Mouse (Mus musculus): Measurements from ENCODE around the gene Heatr5b. TPM values are rescaled to one million over a fixed set of nuclear protein-coding genes. Genes with fewer than 3 reads are reported as not detected.
A peak's percentile ranks its signal among the peaks of the same experiment; 100 is the strongest.

The Heatr5b gene
- total and polyA plus RNA-seq, 3 experiments, result 9.8 to 19.9 TPM; not detected in 1

DNA sequence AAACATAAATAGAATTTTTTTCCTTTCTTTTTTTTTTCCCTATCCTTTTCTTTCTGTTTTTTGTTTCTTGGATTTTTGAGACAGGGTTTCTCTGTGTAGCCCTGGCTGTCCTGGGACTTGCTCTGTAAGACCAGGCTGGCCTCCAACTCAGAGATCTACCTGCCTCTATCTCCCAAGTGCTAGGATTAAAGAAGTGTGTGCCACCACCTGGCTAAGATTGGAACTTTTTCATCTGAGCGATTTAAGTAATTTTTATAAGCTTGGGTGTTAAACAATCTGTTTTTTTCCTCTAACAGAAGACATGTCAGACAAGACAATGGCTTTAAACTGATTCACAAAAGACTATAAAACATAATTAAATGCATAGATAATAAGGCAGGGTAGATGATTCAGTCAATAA is 96.7 kb downstream of the Heatr5b start:
- Histone ChIP-seq H3K27ac (ENCODE audit: control insufficient read depth, low read depth, low read length) (no peak overlapping the region), H3K9me3 (replicated peaks; ENCODE audit: insufficient read depth, low read length) (no peaks in the 10 kb centered on the region), H3K79me2 (ENCODE audit: control insufficient read depth, insufficient read depth, low read length, poor library complexity) (peaks cover 16% of the 10 kb centered on the region), H3K36me3 (ENCODE audit: control insufficient read depth in 1 of 2, insufficient read depth in 2 of 2, low read length in 2 of 2) (peaks cover 0 to 21% of the 10 kb centered on the region in 2 experiments; a peak in 2 of 4 replicates), H3K4me3 (ENCODE audit: control insufficient read depth in 1 of 2, insufficient read depth in 1 of 2, low read depth in 2 of 2, low read length in 2 of 2) (no peak overlapping the region), H3K9ac (ENCODE audit: control insufficient read depth, low read depth, low read length, poor library complexity, severe bottlenecking) (no peak overlapping the region), H3K4me1 (ENCODE audit: control insufficient read depth in 1 of 2, insufficient read depth in 2 of 2, low read length in 2 of 2) (peaks cover 0 to 11% of the 10 kb centered on the region in 2 experiments; a peak in 3 of 4 replicates), H3K27me3 (ENCODE audit: control insufficient read depth in 1 of 2, insufficient read depth in 2 of 2, low read length in 2 of 2) (no peaks in the 10 kb centered on the region)
- DNase-seq (ENCODE audit: low read depth, low spot score), result peak; percentile 51
- TF ChIP-seq NRF1 (IDR thresholded peaks at IDR 0.05; ENCODE audit: insufficient read depth, low read depth, low read length, poor library complexity, severe bottlenecking) (no peak), CTCF (IDR thresholded peaks at IDR 0.05 in 2 of 3, conservative IDR thresholded peaks at IDR 0.05 in 1 of 3; ENCODE audit: control insufficient read depth in 1 of 3, insufficient read depth in 1 of 3, low read depth in 2 of 3, low read length in 3 of 3, poor library complexity in 1 of 3, severe bottlenecking in 1 of 3) (peak in 2 of 3 experiments; percentile 11 to 46; a peak in 3 of 6 replicates), SIN3A (IDR thresholded peaks at IDR 0.05; ENCODE audit: low read length) (no peak), SMC3 (IDR thresholded peaks at IDR 0.05; ENCODE audit: low read depth, low read length) (peak; percentile 49), ZC3H11A (IDR thresholded peaks at IDR 0.05; ENCODE audit: low read depth, low read length) (no peak), RAD21 (IDR thresholded peaks at IDR 0.05; ENCODE audit: low read depth, low read length) (peak; percentile 31), GABPA (IDR thresholded peaks at IDR 0.05; ENCODE audit: low read depth, low read length) (no peak), RCOR1 (IDR thresholded peaks at IDR 0.05; ENCODE audit: low read depth, low read length) (no peak)

DNA sequence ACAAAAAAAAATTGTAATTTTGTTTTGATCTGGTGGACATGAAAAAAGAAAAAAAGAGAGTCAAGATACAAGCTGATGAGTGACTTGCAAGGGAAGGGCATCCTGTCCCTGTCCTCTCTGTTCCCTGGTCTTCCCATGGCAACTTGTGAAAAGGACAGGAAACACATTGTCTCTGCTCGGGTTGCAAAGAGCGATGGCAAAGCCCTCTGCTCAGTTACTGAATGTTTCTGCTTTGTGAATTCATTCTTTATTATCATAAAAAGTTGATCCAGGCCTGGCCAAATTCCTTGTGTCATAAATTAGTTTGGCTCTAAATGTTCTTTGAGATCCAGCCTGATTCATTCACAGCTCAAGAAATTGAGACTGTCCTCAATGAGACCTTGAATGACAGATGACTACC is 97.4 kb downstream of the Heatr5b start:
- no peak for TF ChIP-seq MEF2A (IDR thresholded peaks at IDR 0.05; ENCODE audit: extremely low read depth, insufficient replicate concordance, low read depth, low read length, poor library complexity, severe bottlenecking)
- no peak for TF ChIP-seq JUND (IDR thresholded peaks at IDR 0.05; ENCODE audit: low read depth, low read length)
- no peak for TF ChIP-seq ETS1 (IDR thresholded peaks at IDR 0.05; ENCODE audit: low read depth, low read length)
- 0 out of 2 replicates have a peak, but pooled peaks have one; percentile 15 for TF ChIP-seq HCFC1 (IDR thresholded peaks at IDR 0.05; ENCODE audit: low read depth, low read length)
- DNase-seq (ENCODE audit: low read depth, low spot score), result peak; percentile 28
- Histone ChIP-seq H3K9ac (ENCODE audit: control insufficient read depth, low read depth, low read length, poor library complexity, severe bottlenecking) (peak overlapping the region; percentile 26), H3K36me3 (ENCODE audit: control insufficient read depth in 1 of 2, insufficient read depth in 2 of 2, low read length in 2 of 2) (peaks cover 0 to 25% of the 10 kb centered on the region in 2 experiments; a peak in 2 of 4 replicates), H3K27me3 (ENCODE audit: control insufficient read depth in 1 of 2, insufficient read depth in 2 of 2, low read length in 2 of 2) (no peaks in the 10 kb centered on the region), H3K79me2 (ENCODE audit: control insufficient read depth, insufficient read depth, low read length, poor library complexity) (peaks cover 16% of the 10 kb centered on the region), H3K9me3 (replicated peaks; ENCODE audit: insufficient read depth, low read length) (no peaks in the 10 kb centered on the region), H3K4me1 (ENCODE audit: control insufficient read depth in 1 of 2, insufficient read depth in 2 of 2, low read length in 2 of 2) (peaks cover 0 to 11% of the 10 kb centered on the region in 2 experiments; a peak in 3 of 4 replicates), H3K4me3 (ENCODE audit: control insufficient read depth in 1 of 2, insufficient read depth in 1 of 2, low read depth in 2 of 2, low read length in 2 of 2) (no peak overlapping the region), H3K27ac (ENCODE audit: control insufficient read depth, low read depth, low read length) (no peak overlapping the region)

GRCm38 (mm10) chr17:78737096-78737495 is 98.1 kb downstream of the Heatr5b start, which contains the start of gene Strn:
Gene Strn, minus strand, starts transcription at chr17:78737196.
- TF ChIP-seq TBP (IDR thresholded peaks at IDR 0.05; ENCODE audit: low read depth, low read length), result no peak
- no peak for TF ChIP-seq MAX (IDR thresholded peaks at IDR 0.05; ENCODE audit: low read length)
- TF ChIP-seq MAFK (IDR thresholded peaks at IDR 0.05; ENCODE audit: borderline replicate concordance, low read depth, low read length), result no peak
- TF ChIP-seq NELFE (IDR thresholded peaks at IDR 0.05; ENCODE audit: low read depth, low read length), result no peak
- no peak for TF ChIP-seq POLR2AphosphoS5 (IDR thresholded peaks at IDR 0.05; ENCODE audit: borderline replicate concordance, low read depth, low read length)
- no peak for TF ChIP-seq E2F4 (IDR thresholded peaks at IDR 0.05; ENCODE audit: borderline replicate concordance, low read depth, low read length)
- TF ChIP-seq SIN3A (IDR thresholded peaks at IDR 0.05; ENCODE audit: low read length), result no peak
- no peak for TF ChIP-seq MXI1 (IDR thresholded peaks at IDR 0.05; ENCODE audit: low read depth, low read length)
- no peak for TF ChIP-seq KAT2A (conservative IDR thresholded peaks at IDR 0.05; ENCODE audit: low read depth, low read length)
- no peak for TF ChIP-seq SMC3 (IDR thresholded peaks at IDR 0.05; ENCODE audit: low read depth, low read length)
- TF ChIP-seq MYB (IDR thresholded peaks at IDR 0.05; ENCODE audit: low read depth, low read length), result no peak
- TF ChIP-seq JUND (IDR thresholded peaks at IDR 0.05; ENCODE audit: low read depth, low read length), result no peak
- TF ChIP-seq MYC (IDR thresholded peaks at IDR 0.05; ENCODE audit: low read depth, low read length), result no peak
- no peak for TF ChIP-seq POLR2AphosphoS2 (IDR thresholded peaks at IDR 0.05; ENCODE audit: low read length)
- no peak for TF ChIP-seq USF1 (IDR thresholded peaks at IDR 0.05; ENCODE audit: low read depth, low read length)
- no peak for TF ChIP-seq CHD1 (IDR thresholded peaks at IDR 0.05; ENCODE audit: low read depth, low read length)
- Histone ChIP-seq H3K27ac (ENCODE audit: control insufficient read depth, low read depth, low read length) (peak within 1 kb of the TSS; percentile 81), H3K9me3 (replicated peaks; ENCODE audit: insufficient read depth, low read length) (no peaks in the 10 kb centered on the region), H3K79me2 (ENCODE audit: control insufficient read depth, insufficient read depth, low read length, poor library complexity) (peaks cover 19% of the 10 kb centered on the region), H3K4me1 (ENCODE audit: control insufficient read depth in 1 of 2, insufficient read depth in 2 of 2, low read length in 2 of 2) (peaks cover 0 to 11% of the 10 kb centered on the region in 2 experiments; a peak in 3 of 4 replicates), H3K36me3 (ENCODE audit: control insufficient read depth in 1 of 2, insufficient read depth in 2 of 2, low read length in 2 of 2) (peaks cover 0 to 25% of the 10 kb centered on the region in 2 experiments; a peak in 2 of 4 replicates), H3K27me3 (ENCODE audit: control insufficient read depth in 1 of 2, insufficient read depth in 2 of 2, low read length in 2 of 2) (no peaks in the 10 kb centered on the region), H3K9ac (ENCODE audit: control insufficient read depth, low read depth, low read length, poor library complexity, severe bottlenecking) (peak within 1 kb of the TSS; percentile 98), H3K4me3 (ENCODE audit: control insufficient read depth in 1 of 2, insufficient read depth in 1 of 2, low read depth in 2 of 2, low read length in 2 of 2) (peak within 1 kb of the TSS; percentile 83 to 98)
- DNase-seq (ENCODE audit: low read depth, low spot score), result no peak

All from MEL (cell line).